Mouse (Mus musculus) liver, postnatal 0 days (tissue): ENCODE results near the gene Gpr31b.
"Not testable (repeated sequence)": the region's sequence is repeated elsewhere in the genome, so short reads cannot be mapped to it uniquely, and the experiment has no call there.

Experiments
- CTCF ChIP-seq: sonication (generic); IDR thresholded peaks from 2 replicates; pipeline ENCODE4 v1.5.1; 2016; ENCODE audit warnings: antibody characterized with exemption, low read depth
- EP300 ChIP-seq: IDR thresholded peaks from 2 replicates; pipeline ENCODE4 v1.6.1; 2016; ENCODE audit warnings: antibody characterized with exemption, low read depth, mild to moderate bottlenecking

- TF ChIP-seq CTCF, EP300: not testable (repeated sequence)
Measured at GRCm38 (mm10) chr17:13062882-13063281, 10.8 kb upstream of the Gpr31b start.
